Mouse (Mus musculus) heart, postnatal 4 days (tissue): ENCODE results near the gene Rad51d. TPM values are rescaled to one million over a fixed set of nuclear protein-coding genes. Genes with fewer than 3 reads are reported as not detected.
A peak's percentile ranks its signal among the peaks of the same experiment; 100 is the strongest.

ENCODE experiments used
- DNase-seq: peaks from one replicate; pipeline ENCODE4 v3.0.0; 2021
- total RNA-seq, 2 experiments: library from RNA; stranded (reverse); gene quantifications; 2 replicates each; pipeline ENCODE4 v1.2.3; 2021

The Rad51d gene
- total RNA-seq, 2 experiments from 2014 or later, result 10.2 to 11.0 TPM

DNA sequence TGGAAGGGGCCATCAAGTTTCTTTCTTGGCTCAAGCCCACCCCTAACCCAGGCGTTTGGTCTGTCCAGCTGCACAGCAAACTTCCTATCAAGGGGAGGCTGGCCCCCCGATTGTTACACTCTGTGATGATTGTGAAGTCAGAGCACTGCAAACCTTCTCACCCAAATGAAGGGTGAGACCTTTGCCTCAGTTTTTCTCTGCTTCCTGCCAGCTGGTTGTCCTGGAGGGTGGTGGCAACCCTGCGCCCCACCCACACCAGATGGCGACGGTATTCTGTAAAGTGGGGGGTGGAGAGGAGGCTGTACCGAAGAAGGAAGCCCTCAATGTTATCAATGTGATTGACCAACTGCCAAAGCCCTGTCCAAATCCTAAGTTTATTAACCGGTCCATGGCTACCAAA is 1.5 kb upstream of the Rad51d start, which contains the start of gene Fndc8:
Gene Fndc8, plus strand, starts transcription at position 189 of the 400 bp plus-strand sequence.
- no peak for DNase-seq

DNA sequence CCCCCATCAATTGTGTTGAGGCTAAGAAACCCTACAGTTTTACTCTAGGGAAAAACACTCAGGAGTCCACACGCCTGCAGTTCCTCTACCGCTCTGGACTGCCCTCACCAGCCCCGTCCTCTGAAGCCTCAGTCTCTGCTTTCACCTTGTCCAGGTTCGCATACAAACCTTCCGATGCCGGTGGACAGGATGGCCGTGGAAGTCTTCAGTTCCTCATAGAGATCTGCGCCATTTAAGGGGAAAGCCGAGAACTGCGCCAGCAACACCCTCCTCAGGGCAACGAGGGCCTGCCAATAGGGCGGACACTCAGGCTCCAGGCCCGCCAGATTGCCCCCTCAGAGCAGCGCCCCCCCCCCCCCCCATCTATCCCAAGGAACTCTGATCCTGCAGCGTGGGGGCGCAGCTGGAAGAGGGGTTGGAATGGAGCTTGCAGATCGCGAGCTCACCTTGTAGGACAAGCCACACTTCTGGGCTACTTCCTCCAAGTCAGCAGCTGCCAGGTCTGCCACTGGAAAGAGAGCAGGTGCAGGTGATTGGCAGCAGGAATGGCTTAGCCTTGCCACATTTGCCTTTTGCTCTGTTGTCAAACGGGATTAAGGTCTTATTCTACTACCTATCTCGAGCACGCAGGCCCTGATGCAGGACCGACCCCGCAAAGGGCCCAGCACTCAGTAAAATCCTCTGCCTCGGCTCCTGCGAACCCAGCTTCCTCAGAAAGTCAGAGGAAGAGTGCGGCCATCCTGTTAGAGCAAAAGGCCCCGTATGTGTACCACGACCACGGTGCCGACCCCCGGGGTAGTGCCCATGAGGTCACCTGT is 681 bp downstream of the Rad51d start:
- DNase-seq, result peak; percentile 20

DNA sequence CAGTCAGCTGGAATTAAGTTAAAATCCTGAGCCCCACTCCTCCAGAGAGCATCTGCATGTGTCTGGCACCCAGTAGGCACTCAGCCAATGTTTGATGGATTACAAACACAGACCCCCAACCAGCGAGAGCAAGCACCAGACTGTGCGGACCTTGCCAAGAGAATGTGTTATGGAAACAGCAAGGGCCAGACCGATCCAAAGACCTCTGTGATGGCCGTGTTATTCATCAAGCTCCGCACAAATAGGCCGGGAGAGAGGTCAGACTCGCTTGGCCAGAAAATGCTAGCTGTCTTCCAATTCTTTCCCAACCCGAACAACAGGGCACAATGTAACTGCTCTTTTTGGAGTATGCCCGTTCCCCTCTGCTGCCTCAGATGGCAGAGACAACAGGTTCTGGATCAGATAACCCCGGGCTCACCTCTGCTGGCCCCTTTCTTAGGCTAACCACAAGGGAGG is 1.9 kb downstream of the Rad51d start:
- no peak for DNase-seq

- DNase-seq, result no peak
Observed at GRCm38 (mm10) chr11:82886559-82886958, 3.9 kb downstream of the Rad51d start.

DNA sequence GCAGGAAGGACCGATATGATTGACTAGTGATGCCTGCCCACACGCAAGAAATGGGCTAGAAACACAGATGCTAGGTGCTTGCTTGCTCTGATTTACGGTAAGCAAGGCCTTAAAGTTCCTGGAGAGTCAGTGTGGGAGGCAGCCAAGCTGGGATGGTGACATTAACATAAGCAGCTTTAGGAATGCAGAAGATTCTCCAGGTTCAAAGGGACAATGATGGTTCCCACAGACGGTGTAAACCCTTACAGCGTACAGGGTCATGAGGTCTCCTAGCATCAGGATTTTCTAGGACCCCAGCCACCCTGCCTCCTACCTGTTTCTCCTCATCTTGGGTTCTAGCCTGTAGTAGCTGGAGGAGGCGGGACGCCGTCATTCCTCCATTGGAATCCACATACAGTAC is 7.2 kb downstream of the Rad51d start:
- DNase-seq, result no peak

DNA sequence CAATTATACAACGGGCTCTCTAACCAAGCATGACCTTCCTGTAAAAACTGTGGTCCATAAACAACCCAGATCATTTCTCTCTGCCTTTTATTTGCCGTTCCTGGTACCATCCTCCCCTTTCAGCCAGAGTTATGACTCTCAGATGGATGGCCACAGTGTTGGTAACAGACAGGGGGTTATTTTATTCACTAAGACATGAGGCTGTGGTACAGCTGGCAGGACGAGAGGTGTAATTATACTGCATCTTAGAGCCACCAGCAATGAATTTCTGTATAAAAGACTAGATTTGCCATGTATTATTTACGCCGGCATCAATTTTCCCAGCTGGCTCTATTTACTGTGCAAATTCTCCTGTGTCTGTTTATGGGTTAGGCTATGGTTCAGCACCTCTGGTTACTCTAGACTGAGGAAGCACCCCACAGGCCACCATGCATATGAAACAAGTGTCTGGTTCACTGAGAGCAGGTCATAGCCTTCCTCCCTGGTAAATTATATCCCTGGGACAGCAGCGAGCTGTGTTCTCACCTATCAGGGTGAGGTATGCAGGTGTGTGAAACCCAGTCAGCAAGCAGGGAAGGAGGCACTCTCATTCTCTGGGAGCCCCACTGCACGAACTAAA is 12.6 kb downstream of the Rad51d start:
- no peak for DNase-seq

GRCm38 (mm10) chr11:82875631-82876030 is 14.8 kb downstream of the Rad51d start:
- DNase-seq, result no peak

GRCm38 (mm10) chr11:82874924-82875323 is 15.5 kb downstream of the Rad51d start:
- no peak for DNase-seq

DNA sequence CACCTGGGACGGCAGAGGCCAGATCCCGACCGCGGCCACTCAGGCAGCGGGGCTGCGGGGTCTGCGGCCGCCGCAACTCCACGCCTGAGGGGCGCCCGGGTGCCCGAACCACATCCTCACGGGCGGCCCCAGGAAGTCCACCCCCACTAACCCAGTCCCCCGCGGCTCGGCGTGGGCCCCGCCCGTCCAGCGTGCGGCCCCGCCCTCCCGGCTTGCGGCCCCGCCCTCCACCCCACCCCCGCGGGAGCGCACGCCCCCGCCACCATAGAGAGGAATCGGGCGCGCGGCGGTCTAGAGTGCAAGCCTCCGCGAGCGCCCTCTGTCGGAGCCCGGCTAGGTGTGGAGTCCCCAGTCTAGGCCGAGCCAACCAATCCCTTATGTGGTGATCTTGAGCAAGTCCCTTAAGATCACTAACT is 19.4 kb downstream of the Rad51d start, which contains the start of gene Rffl:
Gene Rffl, minus strand, starts transcription at position 180 of the 416 bp plus-strand sequence.
- peak; percentile 97 for DNase-seq

GRCm38 (mm10) chr11:82870173-82871030 is 20.0 kb downstream of the Rad51d start:
- peak; percentile 50 for DNase-seq

DNA sequence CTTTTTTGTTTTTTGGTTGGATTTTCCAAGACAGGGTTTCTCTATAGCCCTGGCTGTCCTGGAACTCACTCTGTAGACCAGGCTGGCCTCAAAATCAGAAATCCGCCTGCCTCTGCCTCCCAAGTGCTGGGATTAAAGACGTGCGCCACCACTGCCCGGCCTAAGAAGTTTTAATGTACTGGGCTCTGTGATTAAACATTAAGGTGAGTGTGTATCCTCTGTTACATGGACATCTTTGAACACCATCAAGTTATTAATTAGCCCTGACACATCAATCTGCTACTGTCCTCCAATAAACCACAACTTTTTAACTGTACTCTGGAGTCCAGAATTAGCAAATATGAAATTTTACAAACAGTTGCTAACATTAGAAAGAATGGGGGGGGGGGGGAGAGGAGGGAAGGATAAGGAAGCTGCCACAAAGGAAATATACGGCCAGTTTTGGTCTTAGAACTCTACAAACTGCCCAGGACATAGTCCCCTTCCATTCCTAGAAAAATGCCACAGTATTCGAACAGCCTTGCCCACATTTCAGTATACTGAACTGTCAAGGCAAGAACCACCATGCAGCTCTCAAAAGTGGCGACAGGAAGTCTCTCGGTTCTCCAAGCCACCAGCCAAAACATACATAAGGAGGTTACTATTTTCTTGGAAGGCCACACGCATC is 20.8 kb downstream of the Rad51d start:
- DNase-seq, result no peak

- DNase-seq, result no peak
Observed at GRCm38 (mm10) chr11:82867956-82868355, 22.5 kb downstream of the Rad51d start.

DNA sequence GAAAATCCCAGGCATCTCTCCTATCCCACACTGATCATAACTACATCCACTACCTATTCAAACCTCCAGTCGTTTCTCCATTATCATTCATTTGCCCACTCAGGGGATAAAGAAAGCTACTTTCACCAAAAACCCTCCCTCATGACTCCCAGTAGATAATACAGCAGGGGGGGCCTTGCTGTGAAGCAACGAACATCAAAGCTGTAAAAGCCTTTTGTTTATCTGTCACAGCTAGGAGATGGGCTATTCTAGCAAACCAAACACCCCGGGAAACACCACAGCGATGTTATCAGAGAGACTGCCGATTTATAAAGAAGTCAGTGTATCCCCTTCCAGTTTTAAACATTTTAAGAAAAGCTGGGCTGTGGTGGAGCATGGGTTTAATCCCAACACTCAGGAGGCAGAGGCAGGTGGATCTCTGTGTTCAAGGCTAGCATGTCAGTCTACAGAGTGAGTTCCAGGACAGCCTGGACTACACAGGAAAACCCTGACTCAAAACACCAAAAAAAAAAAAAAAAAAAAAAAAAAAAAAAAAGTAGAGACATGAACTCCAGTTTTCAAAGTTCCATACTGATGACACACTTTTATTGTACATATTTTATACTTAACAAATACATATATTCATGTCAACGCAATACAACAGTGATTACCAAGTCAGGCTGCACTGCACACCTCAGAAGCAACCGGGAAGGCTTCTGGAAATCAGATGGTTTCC is 23.4 kb downstream of the Rad51d start:
- no peak for DNase-seq

DNA sequence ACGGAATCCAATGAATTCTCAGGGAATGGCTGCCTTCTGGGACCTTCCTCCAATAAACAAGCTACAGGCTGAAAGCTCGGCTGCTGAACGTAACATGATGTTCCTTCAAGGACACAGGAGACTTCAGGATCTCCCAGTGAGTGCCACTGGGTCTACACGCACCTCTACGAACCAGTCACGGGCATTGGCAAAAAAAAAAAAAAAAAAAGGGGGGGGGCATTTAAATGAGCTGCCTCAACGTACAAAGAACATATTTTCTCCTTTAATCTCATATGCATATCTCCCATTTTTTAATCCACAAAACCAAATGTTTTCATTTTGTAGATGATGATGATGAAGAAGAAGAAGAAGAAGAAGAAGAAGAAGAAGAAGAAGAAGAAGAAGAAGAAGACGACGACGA is 24.5 kb downstream of the Rad51d start:
- no peak for DNase-seq

DNA sequence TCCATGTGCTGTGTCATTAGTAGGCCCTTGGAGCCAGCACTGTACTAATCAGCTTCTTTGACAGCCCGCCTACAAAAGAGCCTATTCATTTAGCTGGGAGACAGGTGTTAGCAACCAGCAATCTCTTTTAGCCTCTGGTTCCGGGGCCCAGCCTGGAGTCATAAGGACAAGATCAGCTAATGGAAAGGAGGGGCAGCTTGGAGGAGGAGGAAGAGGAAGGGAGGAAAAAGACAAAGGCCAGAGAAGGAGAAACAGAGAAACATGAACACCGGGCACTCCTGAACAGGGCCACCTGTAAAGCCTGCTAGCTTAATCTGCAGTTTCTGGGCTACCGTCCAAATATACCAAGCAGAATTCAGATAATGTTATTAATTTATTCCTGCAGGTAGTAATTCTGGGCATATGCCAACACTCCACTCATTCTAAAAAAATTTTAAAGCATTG is 26.9 kb downstream of the Rad51d start:
- no peak for DNase-seq

DNA sequence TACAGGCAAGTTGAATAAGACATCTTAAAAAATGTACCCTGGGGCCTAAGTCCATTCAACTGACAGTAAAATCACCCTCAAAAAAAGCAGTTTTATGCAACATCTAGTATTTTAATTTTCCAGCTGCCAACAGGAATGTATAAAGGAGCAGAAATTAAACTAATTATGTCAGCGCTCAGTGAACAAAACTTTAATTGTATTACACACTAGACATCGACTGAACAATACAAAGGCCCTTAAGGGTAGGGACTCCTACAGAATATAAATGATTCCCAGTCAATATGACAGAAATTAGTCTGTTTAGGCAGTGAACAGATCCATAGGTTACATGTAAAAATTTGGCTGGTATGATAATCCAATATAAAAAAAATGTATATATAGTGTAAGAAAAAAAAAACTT is 27.4 kb downstream of the Rad51d start:
- DNase-seq, result no peak

- DNase-seq, result no peak
Observed at GRCm38 (mm10) chr11:82862638-82863037, 27.8 kb downstream of the Rad51d start.

DNA sequence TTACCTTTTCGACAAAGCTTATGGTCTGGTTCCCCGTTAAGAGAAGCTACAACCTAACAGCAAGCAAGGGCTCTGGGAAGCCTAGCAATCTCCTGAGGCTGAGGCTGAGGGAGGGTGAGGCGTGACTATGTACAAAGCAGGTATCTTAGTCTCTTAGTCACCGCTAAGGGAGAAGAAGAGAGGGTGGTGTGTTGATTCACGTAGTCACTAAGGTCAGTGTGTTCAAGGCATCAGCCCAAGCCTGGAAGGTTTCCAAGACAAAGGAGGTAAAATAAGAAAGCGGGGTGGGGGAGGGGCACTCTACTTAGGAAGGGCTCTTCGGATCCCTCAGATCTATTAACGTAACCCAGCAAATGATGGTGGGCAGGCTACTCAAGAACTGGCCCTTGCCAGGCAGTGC is 28.9 kb downstream of the Rad51d start:
- no peak for DNase-seq

GRCm38 (mm10) chr11:82860759-82861158 is 29.7 kb downstream of the Rad51d start:
- no peak for DNase-seq

- DNase-seq, result no peak
Observed at GRCm38 (mm10) chr11:82857307-82857848, 33.0 kb downstream of the Rad51d start.

DNA sequence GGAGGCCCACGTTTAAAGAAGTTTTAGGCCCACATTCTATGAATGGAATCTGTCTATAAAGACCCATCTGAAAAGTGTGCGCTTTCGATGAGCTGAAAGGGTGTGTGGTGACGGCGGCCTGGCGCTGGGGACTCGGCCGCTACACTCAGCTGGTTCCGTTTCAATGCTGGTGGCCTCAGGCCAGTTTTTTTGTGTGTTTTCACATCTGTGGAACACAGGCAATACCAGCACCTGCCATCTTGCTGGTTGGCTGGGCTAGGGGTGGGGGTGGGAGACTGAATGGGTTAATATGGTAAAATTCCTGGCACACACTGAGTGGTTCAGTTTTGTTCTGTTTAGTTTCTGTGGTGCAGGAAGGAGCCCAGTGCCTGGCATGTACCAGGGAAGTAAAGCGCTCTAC is 34.4 kb downstream of the Rad51d start:
- DNase-seq, result no peak
